Mouse (Mus musculus) liver, adult 2 months (tissue): ENCODE data around the gene Ctf1. TPM values are rescaled to one million over a fixed set of nuclear protein-coding genes. Genes with fewer than 3 reads are reported as not detected.

Experiments
- DNase-seq: peaks from one replicate; pipeline ENCODE4 v3.0.0-alpha.2; 2011; ENCODE audit warnings: low read depth, low spot score; ENCODE audit errors: extremely low read depth
- H3K27ac ChIP-seq: fragments of 200-500 bp; replicated peaks from 2 replicates; pipeline ENCODE4 v1.5.1; 2012; ENCODE audit warnings: low read depth, mild to moderate bottlenecking, control low read depth, inconsistent platforms, low read length; ENCODE audit not compliant: insufficient read depth
- H3K27me3 ChIP-seq: fragments of 200-500 bp; 2 replicates; pipeline ENCODE4 v1.6.1; 2012; ENCODE audit warnings: mild to moderate bottlenecking, moderate library complexity, low read length, inconsistent platforms; ENCODE audit not compliant: control insufficient read depth, insufficient read depth
- H3K36me3 ChIP-seq: fragments of 200-500 bp; 2 replicates; pipeline ENCODE4 v1.6.1; 2012; ENCODE audit warnings: low read length, inconsistent platforms; ENCODE audit not compliant: control insufficient read depth, insufficient read depth
- H3K4me1 ChIP-seq: fragments of 200-500 bp; 2 replicates; pipeline ENCODE4 v1.6.1; 2011; ENCODE audit warnings: low read length; ENCODE audit not compliant: control insufficient read depth, insufficient read depth
- H3K4me3 ChIP-seq: fragments of 200-500 bp; 2 replicates; pipeline ENCODE4 v1.5.1; 2011; ENCODE audit warnings: low read depth, mild to moderate bottlenecking, control low read depth, low read length, moderate library complexity; ENCODE audit not compliant: insufficient read depth
- H3K79me2 ChIP-seq: fragments of 200-500 bp; 2 replicates; pipeline ENCODE4 v1.6.1; 2012; ENCODE audit warnings: inconsistent platforms, mild to moderate bottlenecking, low read length, moderate library complexity; ENCODE audit not compliant: control insufficient read depth, insufficient read depth
- H3K9ac ChIP-seq: fragments of 200-500 bp; 2 replicates; pipeline ENCODE4 v1.6.1; 2012; ENCODE audit warnings: low read depth, mild to moderate bottlenecking, control low read depth, inconsistent platforms, low read length
- CTCF ChIP-seq: fragments of 200-500 bp; IDR thresholded peaks from 2 replicates; pipeline ENCODE4 v1.5.1; 2011; ENCODE audit warnings: low read depth, low read length, control low read depth
- POLR2A ChIP-seq: fragments of 200-500 bp; IDR thresholded peaks from 2 replicates; pipeline ENCODE4 v1.6.1; 2011; ENCODE audit warnings: low read length, control low read depth; ENCODE audit not compliant: insufficient read depth; ENCODE audit errors: extremely low read depth
- WGBS: fragments of 180-500 bp; shearing (Covaris S2); methylation state at CpG from one replicate; pipeline ENCODE4 v1.1.7; 2018; 5-methylcytosine and 5-hydroxymethylcytosine counted together
- polyA plus RNA-seq: library from polyadenylated mRNA; depleted of rRNA; stranded (reverse); fragments of >200 nt; gene quantifications from 2 replicates; pipeline ENCODE4 v1.2.3, GENCODE M21; 2012
- total RNA-seq: library from RNA; depleted of rRNA; stranded (reverse); fragments of >200 nt; gene quantifications from 2 replicates; pipeline ENCODE4 v1.2.3, GENCODE M21; 2014

The Ctf1 gene
- total and polyA plus RNA-seq, 2 experiments = 2.7 to 10.5 TPM

DNA sequence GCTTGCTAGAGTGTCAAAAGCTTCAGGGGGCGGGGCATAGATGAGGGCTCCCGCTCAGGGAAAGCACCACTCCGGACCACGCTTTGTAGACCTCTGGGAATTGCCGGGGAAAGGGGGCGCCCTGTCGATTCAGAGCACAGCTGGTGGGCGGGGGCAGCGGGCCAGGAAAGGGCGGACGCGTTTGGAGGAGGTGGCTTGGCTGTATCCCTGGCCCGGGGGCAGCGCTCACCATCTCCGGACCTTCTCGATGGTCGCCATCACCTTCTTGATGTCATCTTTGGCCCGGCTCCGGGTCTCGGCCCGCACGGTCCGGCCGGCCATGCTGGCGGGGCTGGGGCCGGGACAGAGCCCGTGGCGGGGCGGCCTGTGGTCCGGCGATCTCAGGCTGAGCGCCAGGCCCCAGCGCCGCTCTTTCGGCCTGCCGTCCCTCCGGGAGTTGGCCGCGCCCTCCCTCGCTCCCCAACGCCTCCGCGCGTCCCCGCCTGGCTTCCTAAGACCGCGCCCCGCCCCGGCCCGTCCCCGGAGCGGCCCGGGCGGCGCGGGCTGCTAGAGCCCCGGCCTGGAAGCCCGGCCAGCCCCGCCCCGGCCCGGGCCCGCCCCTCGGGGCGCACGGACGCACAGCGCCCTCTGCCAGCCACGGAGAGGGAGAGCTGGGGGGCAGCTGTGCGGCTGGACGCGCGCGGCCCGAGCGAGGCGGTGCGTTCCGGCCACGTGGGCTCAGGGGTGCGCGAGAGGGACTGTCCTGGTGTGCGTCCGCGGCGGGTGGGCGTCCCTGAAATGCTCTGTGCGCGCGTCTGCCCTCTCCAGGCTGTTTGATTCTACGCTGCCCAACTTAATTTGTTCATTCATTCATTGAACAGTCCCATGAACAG, 4.1 kb upstream of the Ctf1 start, which contains the start of gene Bcl7c:
TSS of gene Bcl7c (minus strand) at position 727 of the 872 bp plus-strand sequence.
- 1% methylated on average over 87 of the region's 90 CpGs for WGBS
- Histone ChIP-seq H3K79me2 (no peaks in the 10 kb centered on the region), H3K27me3 (no peaks in the 10 kb centered on the region), H3K27ac (peak within 1 kb of the TSS; percentile 53), H3K4me3 (peak within 1 kb of the TSS; percentile 86), H3K9ac (peak within 1 kb of the TSS; percentile 75), H3K36me3 (no peaks in the 10 kb centered on the region), H3K4me1 (peaks cover 13% of the 10 kb centered on the region)
- peak; percentile 58 for DNase-seq
- TF ChIP-seq POLR2A (no peak), CTCF (peak; percentile 68)

DNA sequence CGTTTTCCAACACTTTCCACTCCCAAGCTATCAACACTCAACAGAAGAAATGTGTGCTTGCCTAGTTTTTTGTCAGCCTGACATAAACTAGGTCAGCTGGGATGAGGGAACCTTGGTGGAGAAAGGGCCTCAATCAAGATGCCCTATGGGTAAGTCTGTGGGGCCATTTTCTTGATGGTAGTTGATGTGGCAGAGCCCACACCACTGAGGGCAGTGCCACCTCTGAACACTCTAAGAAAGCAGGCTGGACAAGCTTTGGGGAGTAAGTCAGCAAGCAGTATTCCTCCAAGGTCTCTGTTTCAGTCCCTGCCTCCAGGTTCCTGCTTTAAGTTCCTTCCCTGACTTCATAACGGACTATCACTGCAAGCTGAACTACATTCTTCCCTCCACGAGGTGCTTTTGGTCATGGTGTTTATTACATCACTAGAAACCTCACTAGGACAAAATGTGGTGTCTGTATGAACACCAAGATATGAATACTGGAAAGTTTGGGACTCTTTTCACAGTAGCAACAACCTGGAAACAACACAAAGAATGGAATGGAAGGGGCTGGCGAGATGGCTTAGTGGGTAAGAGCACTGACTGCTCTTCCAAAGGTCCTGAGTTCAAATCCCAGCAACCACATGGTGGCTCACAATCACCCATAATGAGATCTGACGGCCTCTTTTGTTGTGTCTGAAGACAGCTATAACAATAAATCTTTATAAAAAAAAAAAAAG, 3.1 kb upstream of the Ctf1 start:
- 66% methylated on average over 5 of the region's 5 CpGs for WGBS
- no peak overlapping the region for H3K27ac ChIP-seq
- no peaks in the 10 kb centered on the region for H3K27me3 ChIP-seq
- H3K4me1 ChIP-seq = peaks cover 10% of the 10 kb centered on the region
- TF ChIP-seq CTCF = no peak
- TF ChIP-seq POLR2A = no peak
- H3K79me2 ChIP-seq = no peaks in the 10 kb centered on the region
- H3K4me3 ChIP-seq = no peak overlapping the region
- no peak for DNase-seq
- no peaks in the 10 kb centered on the region for H3K36me3 ChIP-seq
- no peak overlapping the region for H3K9ac ChIP-seq

DNA sequence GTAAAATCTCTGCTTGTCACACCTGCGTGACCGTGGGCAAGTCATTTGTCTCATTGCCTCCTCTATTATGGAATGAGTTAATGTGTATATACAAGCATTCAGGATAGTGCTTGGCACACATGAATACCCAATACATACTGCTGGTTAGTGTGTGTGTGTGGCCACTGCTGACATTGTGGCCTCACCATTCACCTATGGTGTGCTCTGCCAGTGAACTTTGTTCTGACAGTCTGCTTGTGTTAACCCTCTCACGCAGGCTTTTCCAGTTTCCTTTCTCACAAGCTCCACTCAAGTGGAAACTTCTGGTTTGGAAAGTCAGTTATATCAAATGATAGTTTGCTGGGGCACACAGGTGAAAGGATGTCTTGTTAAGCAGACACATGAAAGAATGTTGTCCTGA, 1.5 kb upstream of the Ctf1 start:
- Histone ChIP-seq H3K79me2 (no peaks in the 10 kb centered on the region), H3K27ac (no peak overlapping the region), H3K4me1 (peaks cover 10% of the 10 kb centered on the region), H3K27me3 (no peaks in the 10 kb centered on the region), H3K4me3 (no peak overlapping the region), H3K36me3 (no peaks in the 10 kb centered on the region), H3K9ac (no peak overlapping the region)
- WGBS = 64% methylated on average over 3 of the region's 3 CpGs
- DNase-seq = peak; percentile 64
- TF ChIP-seq CTCF = no peak
- TF ChIP-seq POLR2A = no peak

DNA sequence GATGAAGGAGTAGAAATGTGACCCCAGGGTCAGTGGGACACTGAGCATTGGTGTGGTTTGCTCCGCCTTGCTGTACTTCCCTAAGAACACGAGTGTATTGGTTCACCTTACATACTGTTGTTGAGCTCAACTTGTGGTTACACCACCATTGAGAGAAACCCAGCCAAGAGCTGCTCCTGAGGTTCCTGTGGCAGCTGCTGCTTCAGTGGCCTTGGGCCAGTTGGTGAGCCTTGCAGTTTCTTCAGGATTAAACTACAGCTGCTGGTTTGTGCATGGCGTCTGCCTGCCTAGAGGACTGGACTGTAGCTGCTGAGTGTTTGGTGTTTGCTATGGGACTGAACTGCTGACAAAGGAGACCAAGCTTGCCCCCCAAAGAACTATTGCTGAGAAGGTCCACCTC, 1.1 kb upstream of the Ctf1 start:
- WGBS = 57% methylated on average over 3 of the region's 3 CpGs
- Histone ChIP-seq H3K79me2 (no peaks in the 10 kb centered on the region), H3K27ac (no peak overlapping the region), H3K4me1 (peaks cover 10% of the 10 kb centered on the region), H3K36me3 (no peaks in the 10 kb centered on the region), H3K9ac (no peak overlapping the region), H3K27me3 (no peaks in the 10 kb centered on the region), H3K4me3 (no peak overlapping the region)
- TF ChIP-seq POLR2A (no peak), CTCF (no peak)
- DNase-seq = no peak

DNA sequence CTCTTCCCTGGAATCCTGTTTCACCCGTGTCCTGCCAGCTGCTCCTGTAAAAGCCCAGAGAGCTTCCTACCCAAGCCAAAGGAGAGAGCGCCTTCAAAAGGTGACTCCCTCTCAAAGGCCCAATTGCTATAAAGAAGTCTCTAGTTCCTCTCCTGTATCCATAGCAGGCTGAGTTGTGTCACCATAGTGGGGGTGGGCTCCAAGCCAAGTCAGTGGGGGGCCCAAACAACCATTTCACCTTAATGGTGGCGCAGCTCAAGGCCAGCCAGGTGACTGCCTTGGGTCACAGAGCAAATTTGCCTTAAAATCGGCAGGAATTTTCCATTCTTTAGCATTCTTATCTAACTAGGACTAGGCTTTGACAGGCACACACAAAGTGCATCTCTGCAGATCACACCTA, 2.3 kb downstream of the Ctf1 start:
- 79% methylated on average over 4 of the region's 4 CpGs for WGBS
- H3K4me1 ChIP-seq = peaks cover 4% of the 10 kb centered on the region
- no peak overlapping the region for H3K9ac ChIP-seq
- H3K79me2 ChIP-seq = no peaks in the 10 kb centered on the region
- no peaks in the 10 kb centered on the region for H3K27me3 ChIP-seq
- H3K36me3 ChIP-seq = no peaks in the 10 kb centered on the region; the same call in 1 of the 2 replicates
- H3K4me3 ChIP-seq = no peak overlapping the region
- no peak for TF ChIP-seq POLR2A
- TF ChIP-seq CTCF = no peak
- H3K27ac ChIP-seq = no peak overlapping the region
- DNase-seq = no peak
